Mouse (Mus musculus) G1E (cell line): ENCODE measurements at regions not wholly inside any gene's neighbourhood (a gene's known extent, or its start where the extent isn't known, plus 50 kb on each side); places are given as distances from the start of the nearest gene placed in this dataset.

Experiments
- ATAC-seq: 2 replicates; pipeline ENCODE4 v1.8.0; 2016; ENCODE audit warnings: mild to moderate bottlenecking; ENCODE audit not compliant: insufficient number of reproducible peaks, poor library complexity, low FRiP score, severe bottlenecking; ENCODE audit errors: extremely low read depth
- DNase-seq: peaks from one replicate; pipeline ENCODE4 v3.0.0; 2012; ENCODE audit warnings: low spot score
- H3K27me3 ChIP-seq: 2 replicates; pipeline ENCODE4 v1.6.1; 2012; ENCODE audit warnings: mild to moderate bottlenecking, low read length, inconsistent platforms; ENCODE audit not compliant: insufficient read depth
- H3K36me3 ChIP-seq: replicated peaks from 2 replicates; pipeline ENCODE3; 2012; ENCODE audit warnings: mild to moderate bottlenecking, inconsistent platforms
- H3K4me1 ChIP-seq: 2 replicates; pipeline ENCODE4 v1.6.1; 2012; ENCODE audit warnings: low read depth, low read length, inconsistent platforms, mixed read lengths; ENCODE audit not compliant: insufficient read depth
- H3K4me3 ChIP-seq: 2 replicates; pipeline ENCODE4 v1.5.1; 2012; ENCODE audit warnings: low read depth, mild to moderate bottlenecking, inconsistent platforms, low read length, moderate library complexity, mixed read lengths
- H3K9me3 ChIP-seq: replicated peaks from 2 replicates; pipeline ENCODE4 v1.6.1; 2012; ENCODE audit warnings: inconsistent platforms
- CTCF ChIP-seq: IDR thresholded peaks from 2 replicates; pipeline ENCODE4 v1.5.1; 2012; ENCODE audit warnings: low read depth, low read length, inconsistent platforms, mixed read lengths
- GATA1 ChIP-seq: IDR thresholded peaks from 2 replicates; pipeline ENCODE4 v1.6.1; 2012; ENCODE audit warnings: borderline replicate concordance, low read length, inconsistent platforms, mixed read lengths
- GATA2 ChIP-seq: IDR thresholded peaks from 2 replicates; pipeline ENCODE4 v1.6.1; 2012; ENCODE audit warnings: low read depth, low read length, inconsistent platforms, borderline replicate concordance
- POLR2AphosphoS5 ChIP-seq: IDR thresholded peaks from 2 replicates; pipeline ENCODE4 v1.6.1; 2012; ENCODE audit warnings: low read depth, low read length, inconsistent platforms; ENCODE audit not compliant: insufficient replicate concordance
- TAL1 ChIP-seq: conservative IDR thresholded peaks from 2 replicates; pipeline ENCODE4 v1.6.1; 2012; ENCODE audit warnings: low read depth, low read length, inconsistent platforms, mixed read lengths

- no peaks in the 10 kb centered on the region for H3K9me3 ChIP-seq
- H3K4me1 ChIP-seq, result peaks cover 35% of the 10 kb centered on the region
- DNase-seq (no peak), ATAC-seq (no peak)
- H3K4me3 ChIP-seq, result no peak overlapping the region
- H3K36me3 ChIP-seq, result no peaks in the 10 kb centered on the region
- no peak for TF ChIP-seq GATA1
- no peak for TF ChIP-seq GATA2
- no peak for TF ChIP-seq POLR2AphosphoS5
- TF ChIP-seq TAL1, result no peak
- TF ChIP-seq CTCF, result no peak
- H3K27me3 ChIP-seq, result peaks cover 86% of the 10 kb centered on the region
Measured at GRCm38 (mm10) chr16:30013123-30013522, 51.1 kb upstream of the Hes1 start.

DNA sequence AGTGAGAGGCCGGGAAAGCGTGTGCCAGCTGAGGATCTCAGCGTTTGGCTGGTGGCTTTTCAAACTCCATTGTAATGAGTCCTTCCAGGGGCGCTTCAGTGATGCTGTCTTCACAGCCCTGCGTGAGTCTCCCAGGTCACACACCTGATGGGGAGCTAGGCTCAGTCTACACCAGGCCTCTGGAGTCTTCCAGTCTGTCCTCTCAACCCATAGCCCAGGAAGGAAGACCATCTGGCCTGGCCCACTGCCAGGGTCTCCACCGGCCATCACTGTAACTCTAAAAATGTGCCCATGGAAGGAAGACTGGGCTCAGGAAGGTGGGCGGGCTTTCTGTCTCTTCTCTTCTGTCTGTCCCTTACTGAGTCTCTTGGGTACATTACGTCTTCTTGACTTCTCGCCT lies 50.2 kb upstream of the Hes1 start:
- ATAC-seq (no peak), DNase-seq (no peak)
- H3K27me3 ChIP-seq, result peaks cover 85% of the 10 kb centered on the region
- no peaks in the 10 kb centered on the region for H3K36me3 ChIP-seq
- TF ChIP-seq POLR2AphosphoS5, result no peak
- no peak for TF ChIP-seq GATA1
- TF ChIP-seq GATA2, result no peak
- TF ChIP-seq TAL1, result no peak
- no peak for TF ChIP-seq CTCF
- H3K4me1 ChIP-seq, result peaks cover 27% of the 10 kb centered on the region
- H3K9me3 ChIP-seq, result no peaks in the 10 kb centered on the region
- H3K4me3 ChIP-seq, result no peak overlapping the region
